Mouse (Mus musculus): ENCODE data around the gene Serpine3. TPM values are rescaled to one million over a fixed set of nuclear protein-coding genes. Genes with fewer than 3 reads are reported as not detected.
"Not testable (repeated sequence)": the region's sequence is repeated elsewhere in the genome, so short reads cannot be mapped to it uniquely, and the experiment has no call there.

Serpine3 gene
- polyA plus RNA-seq (2016; fragmentation: Nextera tagmentation; extraction: Ambion mirVana): not detected in 2 replicates

DNA sequence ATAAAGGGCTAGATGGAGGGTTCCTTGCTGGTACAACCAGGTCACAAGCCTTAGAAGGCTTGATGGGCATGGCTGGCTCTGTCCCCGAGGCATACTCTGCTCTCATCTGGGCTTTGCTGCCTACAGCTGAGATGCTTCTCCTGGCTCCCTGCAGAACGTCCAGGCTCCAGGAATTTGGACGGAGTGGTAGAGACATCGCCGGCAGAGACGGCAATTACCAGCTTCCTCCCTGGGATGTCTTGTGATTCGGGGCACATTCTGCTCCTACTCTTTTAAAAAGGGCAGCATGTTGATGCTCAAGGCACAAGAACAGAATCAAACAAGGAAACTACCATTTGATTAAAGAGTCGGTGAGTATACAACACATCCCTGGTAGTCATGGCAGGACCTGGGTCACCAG, at the start of gene Serpine3:
Serpine3 (plus strand) TSS at position 301 of the 400 bp plus-strand sequence.
- 91% methylated on average over 8 of the region's 8 CpGs for WGBS
- no peaks in the 10 kb centered on the region for H3K9me3 ChIP-seq
- no peaks in the 10 kb centered on the region for H3K36me3 ChIP-seq (replicated peaks)
- no peak within 1 kb of the TSS for H3K27ac ChIP-seq
- DNase-seq (ENCODE audit: extremely low spot score, low spot score): no peak
- 0 out of 2 replicates have a peak, but pooled peaks cover 2% of the 10 kb centered on the region for H3K27me3 ChIP-seq (ENCODE audit: poor library complexity, severe bottlenecking)
- no peak within 1 kb of the TSS for H3K4me3 ChIP-seq
- H3K4me1 ChIP-seq: 0 out of 2 replicates have a peak, but pooled peaks cover 3% of the 10 kb centered on the region

DNA sequence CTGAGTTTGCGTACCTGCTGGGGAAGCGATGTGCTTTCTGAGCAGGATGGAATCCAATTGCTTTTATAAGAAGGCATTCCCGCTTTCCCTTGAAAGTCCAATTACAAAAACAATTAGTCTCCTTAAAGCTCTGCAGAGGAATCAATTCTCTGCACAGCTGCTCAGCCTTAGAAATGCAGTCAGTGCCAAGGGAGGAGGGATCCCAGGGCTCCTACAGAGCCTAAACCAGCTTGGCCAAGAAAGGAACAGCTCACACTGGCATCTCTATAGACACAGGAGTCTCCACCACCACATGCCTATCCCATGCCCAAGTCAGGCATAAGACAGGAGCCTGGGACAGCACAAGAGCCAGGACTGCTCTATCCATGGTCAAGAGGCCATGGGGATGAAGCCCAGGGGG, 41.1 kb upstream of the Serpine3 start:
- WGBS: 39% methylated on average over 3 of the region's 3 CpGs

DNA sequence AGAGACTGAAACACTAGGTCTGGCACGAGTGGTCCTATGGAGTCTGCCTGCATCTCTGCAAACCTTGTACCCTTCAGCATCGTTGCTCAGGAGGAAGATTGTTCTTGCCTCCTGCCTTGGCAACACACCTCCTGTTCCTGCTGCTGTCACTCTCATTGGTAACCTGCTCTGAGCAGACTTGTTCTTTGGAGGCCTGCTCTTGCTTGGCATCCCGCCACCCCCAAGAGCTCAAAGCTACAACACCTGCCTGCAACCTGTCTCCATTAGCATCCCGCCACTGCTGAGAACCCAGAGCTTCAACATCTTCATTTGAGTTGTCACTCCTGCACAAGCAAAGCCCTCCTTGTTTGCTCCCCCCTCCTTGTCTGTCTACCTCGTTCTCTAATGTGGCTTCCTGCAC, 35.5 kb upstream of the Serpine3 start:
- no peak overlapping the region for H3K4me3 ChIP-seq
- no peak for DNase-seq (ENCODE audit: extremely low spot score, low spot score)
- peaks cover 12% of the 10 kb centered on the region for H3K4me1 ChIP-seq
- WGBS: 93% methylated on average over 5 of the region's 5 CpGs
- no peaks in the 10 kb centered on the region; the same call in 1 of the 2 replicates for H3K9me3 ChIP-seq
- H3K27ac ChIP-seq: no peak overlapping the region
- no peaks in the 10 kb centered on the region for H3K36me3 ChIP-seq (replicated peaks)
- no peaks in the 10 kb centered on the region for H3K27me3 ChIP-seq (ENCODE audit: poor library complexity, severe bottlenecking)

More for the DNA sequence above, 41.1 kb upstream of the Serpine3 start:
- Histone ChIP-seq H3K36me3 (replicated peaks) (no peaks in the 10 kb centered on the region), H3K4me1 (peaks cover 15% of the 10 kb centered on the region), H3K9me3 (no peaks in the 10 kb centered on the region), H3K4me3 (no peak overlapping the region), H3K27me3 (ENCODE audit: poor library complexity, severe bottlenecking) (no peaks in the 10 kb centered on the region), H3K27ac (no peak overlapping the region)
- no peak for DNase-seq (ENCODE audit: extremely low spot score, low spot score)

DNA sequence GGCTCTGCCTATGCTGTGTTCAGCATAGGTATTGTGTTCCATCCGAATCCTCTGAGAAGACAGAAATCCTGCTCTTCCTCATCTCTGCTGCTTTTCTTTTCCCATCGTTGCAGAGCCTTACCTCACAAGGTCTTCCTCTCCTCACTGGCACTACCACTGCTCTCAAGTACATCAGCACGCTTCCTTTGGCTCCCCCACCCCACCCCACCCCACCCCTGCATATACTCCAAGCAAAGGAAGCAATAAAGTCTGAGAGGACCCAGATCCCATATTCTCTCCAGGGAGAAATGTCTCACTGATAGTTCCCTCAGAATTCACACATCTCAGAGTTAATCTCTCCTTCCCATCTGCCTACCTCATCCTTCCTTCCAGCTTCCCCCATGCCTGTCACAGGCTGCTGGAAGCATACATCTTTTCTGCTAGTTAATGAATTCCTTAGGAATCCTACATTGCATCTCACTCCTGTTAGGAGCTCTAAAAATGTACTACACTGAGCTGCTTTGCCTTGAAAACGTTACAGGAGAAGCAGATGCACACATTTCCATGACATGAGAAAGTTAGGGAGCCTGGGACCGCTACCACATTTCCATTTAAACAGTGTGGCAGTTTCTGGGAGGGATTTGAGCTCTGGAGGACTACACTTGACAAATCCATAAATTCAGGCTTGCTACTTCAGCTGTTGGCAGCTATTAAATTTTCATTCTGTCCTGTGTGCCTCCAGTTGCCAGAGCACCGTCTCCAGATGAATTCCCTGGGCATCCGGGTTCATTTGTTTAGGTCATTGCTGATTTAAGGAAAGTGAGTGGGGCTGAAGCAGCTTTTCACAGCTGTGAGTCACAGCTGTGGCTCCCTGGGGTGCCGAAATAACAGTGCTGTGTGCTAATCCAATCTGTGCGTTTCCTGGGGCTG, 25.8 kb upstream of the Serpine3 start:
- H3K27ac ChIP-seq: no peak overlapping the region
- DNase-seq (ENCODE audit: extremely low spot score, low spot score): peak; percentile 16
- 33% methylated on average over 9 of the region's 9 CpGs for WGBS
- H3K27me3 ChIP-seq (ENCODE audit: poor library complexity, severe bottlenecking): no peaks in the 10 kb centered on the region
- peaks cover 11% of the 10 kb centered on the region for H3K4me1 ChIP-seq
- H3K4me3 ChIP-seq: no peak overlapping the region
- H3K9me3 ChIP-seq: no peaks in the 10 kb centered on the region
- no peaks in the 10 kb centered on the region for H3K36me3 ChIP-seq (replicated peaks)

DNA sequence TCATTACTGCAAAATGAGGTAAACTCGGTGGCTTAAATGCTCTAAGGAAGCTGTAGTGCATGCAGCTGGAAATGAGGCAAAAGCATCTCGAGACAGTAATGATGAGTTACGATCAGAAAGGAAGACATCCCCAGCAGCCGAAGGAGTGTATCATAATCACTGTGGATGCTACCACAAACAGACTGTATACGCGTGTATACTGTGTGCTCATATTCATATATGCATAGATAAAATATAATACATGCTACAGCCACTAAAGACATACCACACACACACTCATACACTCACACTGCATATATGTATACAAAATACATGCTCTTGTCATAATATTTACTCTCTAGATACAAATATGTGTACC, 25.1 kb upstream of the Serpine3 start:
- Histone ChIP-seq H3K4me3 (no peak overlapping the region), H3K27me3 (ENCODE audit: poor library complexity, severe bottlenecking) (no peaks in the 10 kb centered on the region), H3K27ac (no peak overlapping the region), H3K4me1 (peaks cover 11% of the 10 kb centered on the region), H3K36me3 (replicated peaks) (no peaks in the 10 kb centered on the region), H3K9me3 (no peaks in the 10 kb centered on the region)
- DNase-seq (ENCODE audit: extremely low spot score, low spot score): no peak
- 54% methylated on average over 6 of the region's 6 CpGs for whole genome bisulfite sequencing

DNA sequence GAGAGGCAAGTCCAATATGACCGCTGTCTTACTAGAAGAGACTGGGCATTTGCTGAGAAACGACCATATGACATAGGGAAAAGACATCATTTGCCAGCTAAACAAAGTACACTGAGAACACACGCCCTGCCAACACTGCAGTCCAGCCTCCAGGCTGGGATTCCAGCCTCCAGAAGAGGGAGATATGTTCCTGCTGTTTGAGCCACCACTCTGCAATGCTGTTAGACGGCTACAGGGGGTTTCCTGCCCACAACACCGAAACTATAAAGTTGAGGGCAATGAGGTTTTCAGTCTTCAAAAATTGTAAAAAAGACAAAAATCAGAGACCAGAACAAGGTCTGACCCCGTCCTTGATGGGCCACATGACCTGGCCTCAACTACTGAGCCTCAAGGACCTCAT, 24.4 kb upstream of the Serpine3 start:
- H3K9me3 ChIP-seq: no peaks in the 10 kb centered on the region
- H3K4me1 ChIP-seq: peaks cover 11% of the 10 kb centered on the region
- no peak overlapping the region for H3K4me3 ChIP-seq
- no peaks in the 10 kb centered on the region for H3K36me3 ChIP-seq (replicated peaks)
- no peak overlapping the region for H3K27ac ChIP-seq
- no peak for DNase-seq (ENCODE audit: extremely low spot score, low spot score)
- WGBS: 78% methylated on average over 6 of the region's 6 CpGs
- no peaks in the 10 kb centered on the region for H3K27me3 ChIP-seq (ENCODE audit: poor library complexity, severe bottlenecking)

DNA sequence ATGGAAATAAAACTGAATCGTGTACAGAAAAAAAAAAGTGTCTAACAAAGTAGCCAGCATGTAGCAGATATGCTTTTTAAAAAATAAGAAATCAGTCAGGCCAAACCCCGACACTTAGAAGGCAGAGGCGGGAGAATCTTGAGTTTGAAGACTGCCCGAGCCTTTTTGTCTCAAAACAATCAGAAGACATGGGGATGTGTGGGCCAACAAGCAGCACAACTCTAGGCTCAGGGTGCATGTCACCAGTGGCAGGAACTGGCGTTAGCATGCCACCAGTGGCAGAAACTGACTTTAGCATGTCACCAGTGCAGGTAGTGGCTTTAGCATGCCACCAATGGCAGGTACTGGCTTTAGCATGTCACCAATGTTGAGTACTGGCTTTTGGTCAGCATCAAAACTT, 23.9 kb upstream of the Serpine3 start:
- 90% methylated on average over 5 of the region's 5 CpGs for WGBS
- DNase-seq (ENCODE audit: extremely low spot score, low spot score): no peak
- H3K4me3 ChIP-seq: no peak overlapping the region
- no peaks in the 10 kb centered on the region for H3K27me3 ChIP-seq (ENCODE audit: poor library complexity, severe bottlenecking)
- H3K27ac ChIP-seq: no peak overlapping the region
- no peaks in the 10 kb centered on the region for H3K9me3 ChIP-seq
- H3K4me1 ChIP-seq: peaks cover 11% of the 10 kb centered on the region
- no peaks in the 10 kb centered on the region for H3K36me3 ChIP-seq (replicated peaks)

DNA sequence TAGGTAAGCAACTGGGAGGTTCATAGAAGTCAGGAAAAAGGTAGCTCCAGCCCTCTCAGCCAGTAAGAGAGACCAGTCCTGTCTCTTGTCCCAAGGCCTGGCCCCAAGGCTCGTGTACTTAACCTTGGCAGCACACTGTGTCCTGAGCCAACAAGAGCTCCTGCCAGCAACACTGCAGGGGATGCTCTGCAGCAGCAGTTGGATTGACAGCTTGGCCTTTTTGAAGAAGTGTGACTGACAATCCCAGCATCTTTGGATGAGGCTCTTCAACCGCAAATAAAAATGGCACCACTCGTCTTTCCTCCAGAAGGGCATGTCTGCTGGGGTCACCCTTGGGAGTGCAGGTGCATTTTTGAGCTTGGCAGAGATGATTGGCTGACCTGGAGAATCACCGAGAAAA, 23.1 kb upstream of the Serpine3 start:
- Histone ChIP-seq H3K4me3 (no peak overlapping the region), H3K27ac (no peak overlapping the region), H3K4me1 (peaks cover 11% of the 10 kb centered on the region), H3K27me3 (ENCODE audit: poor library complexity, severe bottlenecking) (no peaks in the 10 kb centered on the region), H3K9me3 (no peaks in the 10 kb centered on the region), H3K36me3 (replicated peaks) (no peaks in the 10 kb centered on the region)
- WGBS: 77% methylated on average over 4 of the region's 4 CpGs
- no peak for DNase-seq (ENCODE audit: extremely low spot score, low spot score)

DNA sequence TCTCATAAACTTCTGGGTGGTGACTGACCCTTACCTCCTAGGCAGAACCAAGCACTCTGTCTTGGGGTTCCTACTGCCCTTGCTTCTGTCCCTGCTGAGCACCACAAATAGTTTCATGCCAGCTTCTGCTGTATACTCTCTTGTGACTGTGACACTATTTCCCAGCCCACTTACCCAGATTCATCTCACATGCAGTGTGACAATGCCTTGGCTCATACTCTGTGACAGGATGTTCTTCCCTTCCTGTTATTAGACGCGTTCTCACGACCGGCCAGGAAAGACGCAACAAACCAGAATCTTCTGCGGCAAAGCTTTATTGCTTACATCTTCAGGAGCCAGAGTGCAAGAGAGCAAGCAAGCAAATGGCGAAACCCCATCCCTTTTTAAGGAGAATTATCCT, 21.1 kb upstream of the Serpine3 start:
- H3K4me1 ChIP-seq: peaks cover 10% of the 10 kb centered on the region
- H3K27ac ChIP-seq; H3K36me3 ChIP-seq (replicated peaks); H3K4me3 ChIP-seq; H3K9me3 ChIP-seq; H3K27me3 ChIP-seq (ENCODE audit: poor library complexity, severe bottlenecking); DNase-seq (ENCODE audit: extremely low spot score, low spot score): not testable (repeated sequence)
- WGBS: 95% methylated on average over 6 of the region's 7 CpGs

DNA sequence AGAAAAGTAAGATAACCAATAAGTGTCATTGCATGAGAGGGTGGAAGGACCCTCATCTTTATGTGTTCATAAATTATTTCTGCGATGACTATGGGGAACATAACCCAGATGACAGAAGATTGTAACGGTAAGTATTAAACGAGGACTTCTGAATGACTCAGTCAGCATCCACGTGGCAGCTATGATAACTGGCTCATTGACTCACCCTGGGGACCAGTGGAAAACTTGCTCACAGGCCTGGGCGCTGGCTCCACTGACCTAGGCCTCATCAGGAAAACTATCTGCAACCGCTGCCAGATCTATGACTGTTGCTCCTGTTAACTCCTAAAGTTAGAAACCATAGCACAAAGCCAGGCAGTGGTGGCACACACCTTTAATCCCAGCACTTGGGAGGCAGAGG, 15.1 kb upstream of the Serpine3 start:
- no peak overlapping the region for H3K27ac ChIP-seq
- H3K4me1 ChIP-seq: no peaks in the 10 kb centered on the region
- DNase-seq (ENCODE audit: extremely low spot score, low spot score): no peak
- peaks cover 2% of the 10 kb centered on the region; the same call in 1 of the 2 replicates for H3K9me3 ChIP-seq
- no peak overlapping the region for H3K4me3 ChIP-seq
- WGBS: 89% methylated on average over 6 of the region's 6 CpGs
- H3K27me3 ChIP-seq (ENCODE audit: poor library complexity, severe bottlenecking): no peaks in the 10 kb centered on the region
- no peaks in the 10 kb centered on the region for H3K36me3 ChIP-seq (replicated peaks)

DNA sequence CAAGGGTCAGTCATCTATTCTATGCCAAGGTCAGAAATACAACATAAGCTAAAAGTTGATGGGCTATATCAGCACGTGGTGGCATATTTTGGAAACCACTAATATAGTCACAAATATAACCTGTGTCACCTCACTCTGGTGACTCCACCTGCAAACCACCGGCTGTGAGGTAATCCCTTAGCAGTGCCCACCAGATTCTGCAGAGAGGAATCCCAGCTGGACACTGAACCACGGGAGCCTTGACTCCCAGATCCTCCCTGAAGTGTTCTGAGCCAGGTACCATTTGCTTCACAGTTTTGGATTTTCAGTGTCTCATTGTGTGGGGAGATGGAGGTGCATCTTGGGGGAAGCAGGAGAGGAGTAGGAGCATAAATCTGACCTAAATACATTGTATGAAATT, 13.1 kb upstream of the Serpine3 start:
- no peaks in the 10 kb centered on the region for H3K36me3 ChIP-seq (replicated peaks)
- WGBS: 73% methylated on average over 3 of the region's 3 CpGs

DNA sequence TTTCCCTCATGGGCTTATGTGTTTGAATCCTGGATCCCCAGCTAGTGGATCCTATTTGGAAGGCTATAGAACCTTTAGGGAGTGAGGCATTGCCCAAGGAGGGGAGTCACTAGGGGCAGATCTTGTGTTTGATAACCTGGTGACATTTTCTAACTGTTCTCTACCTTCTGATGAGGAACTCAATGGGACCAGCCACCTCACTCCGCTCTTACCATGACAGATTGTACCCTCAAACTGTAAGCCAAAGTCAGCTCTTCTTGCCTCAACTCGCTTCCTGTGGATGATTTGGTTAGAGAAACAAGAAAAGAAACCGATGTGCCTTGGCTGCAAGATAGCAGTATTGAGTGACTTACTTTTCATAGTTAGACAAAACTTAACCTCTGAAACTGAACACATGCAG, 11.7 kb upstream of the Serpine3 start:
- no peaks in the 10 kb centered on the region for H3K4me1 ChIP-seq
- H3K27me3 ChIP-seq (ENCODE audit: poor library complexity, severe bottlenecking): no peaks in the 10 kb centered on the region
- H3K27ac ChIP-seq: no peak overlapping the region
- H3K4me3 ChIP-seq: no peak overlapping the region
- WGBS: 92% methylated on average over 3 of the region's 3 CpGs
- H3K36me3 ChIP-seq (replicated peaks): no peaks in the 10 kb centered on the region
- DNase-seq (ENCODE audit: extremely low spot score, low spot score): no peak
- H3K9me3 ChIP-seq: peaks cover 2% of the 10 kb centered on the region; the same call in 1 of the 2 replicates

More for the DNA sequence above, 13.1 kb upstream of the Serpine3 start:
- no peaks in the 10 kb centered on the region for H3K27me3 ChIP-seq (ENCODE audit: poor library complexity, severe bottlenecking)
- no peak overlapping the region for H3K27ac ChIP-seq
- no peak for DNase-seq (ENCODE audit: extremely low spot score, low spot score)
- H3K4me3 ChIP-seq: no peak overlapping the region
- H3K4me1 ChIP-seq: no peaks in the 10 kb centered on the region
- peaks cover 2% of the 10 kb centered on the region; the same call in 1 of the 2 replicates for H3K9me3 ChIP-seq

DNA sequence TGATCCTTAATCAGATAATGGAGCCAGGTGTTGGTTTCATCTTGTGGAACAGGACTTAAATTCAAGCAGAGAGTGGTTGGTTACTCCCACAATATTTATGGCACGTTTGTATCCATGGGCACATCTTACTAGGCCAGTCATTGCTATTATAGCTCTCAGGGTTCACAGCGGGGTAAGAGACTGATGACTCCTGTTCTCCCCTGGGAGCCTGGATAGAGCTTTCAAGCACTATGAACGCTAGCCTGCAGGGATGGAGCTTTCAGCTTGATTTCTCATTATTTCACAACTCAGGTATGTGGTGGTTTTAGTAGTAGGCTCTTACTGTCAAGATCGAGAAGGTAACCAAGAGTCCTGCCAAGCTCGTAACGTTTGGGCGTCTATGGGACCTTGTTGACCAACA, 7.5 kb upstream of the Serpine3 start:
- H3K9me3 ChIP-seq: no peaks in the 10 kb centered on the region
- no peaks in the 10 kb centered on the region for H3K4me1 ChIP-seq
- H3K27me3 ChIP-seq (ENCODE audit: poor library complexity, severe bottlenecking): no peaks in the 10 kb centered on the region
- H3K4me3 ChIP-seq: no peak overlapping the region
- no peak for DNase-seq (ENCODE audit: extremely low spot score, low spot score)
- 86% methylated on average over 7 of the region's 7 CpGs for WGBS
- H3K36me3 ChIP-seq (replicated peaks): no peaks in the 10 kb centered on the region
- no peak overlapping the region for H3K27ac ChIP-seq

Data from forebrain, embryonic 10.5 days (tissue).